Mouse (Mus musculus) spleen, adult 10 weeks (tissue): ENCODE measurements around the gene Gm13090. TPM values are rescaled to one million over a fixed set of nuclear protein-coding genes. Genes with fewer than 3 reads are reported as not detected.

Experiments
- polyA plus RNA-seq: library from polyadenylated mRNA; stranded (reverse); fragments of 350-450 nt; fragmentation: Illumina TruSeq; extraction: RNeasy Lipid Tissue Mini Kit (QIAGEN cat#74804); gene quantifications from one replicate; pipeline ENCODE4 v1.2.3, GENCODE M21; 2015; ENCODE audit warnings: low replicate concordance; ENCODE audit not compliant: insufficient read depth

The Gm13090 gene
- not detected for polyA plus RNA-seq

GRCm38 (mm10) chr4:151089270-151089669, at the start of gene Gm13090:
Gm13090 (plus strand) TSS chr4:151089570.

GRCm38 (mm10) chr4:151044037-151044943, 45.1 kb upstream of the Gm13090 start, which contains the start of gene Per3:
Per3 (minus strand) TSS chr4:151044665.

GRCm38 (mm10) chr4:151057347-151058321, 31.7 kb upstream of the Gm13090 start, which contains the start of gene Vamp3:
Vamp3 (minus strand) TSS chr4:151057963.

Other genes starting within 250 kb of the Gm13090 start
- gene Errfi1, start 235.7 kb upstream of the Gm13090 start, polyA plus RNA-seq = 45.0 TPM
- 123 TPM for gene Park7, start 175.1 kb upstream of the Gm13090 start, polyA plus RNA-seq
- 7.7 TPM for gene Tnfrsf9, start 175.0 kb upstream of the Gm13090 start, polyA plus RNA-seq
- gene Uts2, start 92.5 kb upstream of the Gm13090 start, polyA plus RNA-seq = not detected
- 7.4 TPM for gene Per3, start 44.9 kb upstream of the Gm13090 start, polyA plus RNA-seq
- 82.4 TPM for gene Vamp3, start 31.6 kb upstream of the Gm13090 start, polyA plus RNA-seq